ENCODE assay signal across 28 mouse cellular contexts in genomic region chr4:91524367-91524766, GRCm38 (mm10).
"Had no signal": no experiment of that assay in that cellular context is flagged by ENCODE, and none has a peak within 500 bp of the region (broad histone marks: within the 10 kb centered on the region; RNA-seq: fewer than 3 reads in every experiment).

No protein-coding gene starts in this region.

- DNase-seq: left cerebral cortex, postnatal 4 days; liver; liver, embryonic 13.5 days; liver, postnatal 0 days; lung, adult 18-20 months; lung, adult 2 months; lung, embryonic 14.5 days; lung, postnatal 10 days; lung, postnatal 14 days; lung, postnatal 36 days; lung, postnatal 4 days; midbrain, embryonic 14.5 days had no signal

- H3K27ac ChIP-seq: limb, embryonic 10.5 days; limb, embryonic 12.5 days; limb, embryonic 13.5 days; limb, embryonic 15.5 days; liver, embryonic 12.5 days; liver, embryonic 13.5 days; liver, embryonic 14.5 days; liver, embryonic 15.5 days; lung, embryonic 15.5 days; macrophage; midbrain, embryonic 10.5 days; midbrain, embryonic 12.5 days; midbrain, embryonic 13.5 days; midbrain, embryonic 15.5 days; neural tube, embryonic 12.5 days had no signal

- H3K9me3 ChIP-seq: limb, embryonic 10.5 days; limb, embryonic 12.5 days; limb, embryonic 13.5 days; limb, embryonic 15.5 days; liver, embryonic 12.5 days; liver, embryonic 13.5 days; liver, embryonic 15.5 days; lung, embryonic 15.5 days; megakaryocyte, embryonic 14.5 days; midbrain, embryonic 10.5 days; midbrain, embryonic 12.5 days; midbrain, embryonic 13.5 days; midbrain, embryonic 15.5 days; neural tube, embryonic 12.5 days had no signal

- H3K4me3 ChIP-seq: limb, embryonic 10.5 days; limb, embryonic 12.5 days; limb, embryonic 13.5 days; limb, embryonic 15.5 days; liver, embryonic 12.5 days; liver, embryonic 13.5 days; liver, embryonic 15.5 days; lung, embryonic 15.5 days; megakaryocyte, embryonic 14.5 days; midbrain, embryonic 10.5 days; midbrain, embryonic 12.5 days; midbrain, embryonic 13.5 days; midbrain, embryonic 15.5 days; myocyte; neural tube, embryonic 12.5 days had no signal

- H3K27me3 ChIP-seq: limb, embryonic 12.5 days; limb, embryonic 13.5 days; limb, embryonic 15.5 days; liver, embryonic 12.5 days; liver, embryonic 13.5 days; liver, embryonic 15.5 days; lung, embryonic 15.5 days; megakaryocyte, embryonic 14.5 days; midbrain, embryonic 12.5 days; midbrain, embryonic 13.5 days; midbrain, embryonic 15.5 days; neural tube, embryonic 12.5 days had no signal

- H3K9ac ChIP-seq: limb, embryonic 12.5 days; limb, embryonic 13.5 days; limb, embryonic 15.5 days; liver, embryonic 12.5 days; liver, embryonic 13.5 days; liver, embryonic 14.5 days; liver, embryonic 15.5 days; liver, postnatal 0 days; lung, embryonic 14.5 days; lung, embryonic 15.5 days; midbrain, embryonic 12.5 days; midbrain, embryonic 13.5 days; midbrain, embryonic 15.5 days; neural tube, embryonic 12.5 days had no signal

- H3K4me1 ChIP-seq: limb, embryonic 10.5 days; limb, embryonic 12.5 days; limb, embryonic 13.5 days; limb, embryonic 15.5 days; liver, embryonic 12.5 days; liver, embryonic 13.5 days; liver, embryonic 15.5 days; lung, embryonic 15.5 days; megakaryocyte, embryonic 14.5 days; midbrain, embryonic 10.5 days; midbrain, embryonic 12.5 days; midbrain, embryonic 13.5 days; midbrain, embryonic 15.5 days; neural tube, embryonic 12.5 days had no signal

- H3K36me3 ChIP-seq: limb, embryonic 10.5 days; limb, embryonic 12.5 days; limb, embryonic 13.5 days; limb, embryonic 15.5 days; liver, embryonic 12.5 days; liver, embryonic 13.5 days; liver, embryonic 15.5 days; lung, embryonic 15.5 days; midbrain, embryonic 10.5 days; midbrain, embryonic 12.5 days; midbrain, embryonic 13.5 days; midbrain, embryonic 15.5 days; neural tube, embryonic 12.5 days had no signal
